Mouse (Mus musculus) forebrain, embryonic 14.5 days (tissue): ENCODE measurements around the gene Rfx4. TPM values are rescaled to one million over a fixed set of nuclear protein-coding genes. Genes with fewer than 3 reads are reported as not detected.

Experiments
- ATAC-seq: fragments of 200-750 bp; cut with Nextera tagmentation; 2 replicates; pipeline ENCODE4 v1.8.0; 2017; ENCODE audit warnings: mild to moderate bottlenecking, moderate library complexity
- DNase-seq: peaks from one replicate; pipeline ENCODE4 v3.0.0-alpha.2; 2015; ENCODE audit warnings: low spot score
- H3K27ac ChIP-seq: fragments of 300-500 bp; sonication (generic); 2 replicates; pipeline ENCODE4 v1.5.1; 2014; ENCODE audit warnings: low read depth, mild to moderate bottlenecking, control low read depth, low read length, moderate library complexity
- H3K27me3 ChIP-seq: fragments of 300-500 bp; sonication (generic); replicated peaks from 2 replicates; pipeline ENCODE4 v1.6.1; 2014; ENCODE audit warnings: low read length, control low read depth, mixed read lengths; ENCODE audit not compliant: control insufficient read depth, insufficient read depth
- H3K36me3 ChIP-seq: fragments of 300-500 bp; sonication (generic); 2 replicates; pipeline ENCODE4 v1.6.1; 2014; ENCODE audit warnings: low read length, control low read depth; ENCODE audit not compliant: control insufficient read depth, insufficient read depth
- H3K4me1 ChIP-seq: fragments of 300-500 bp; sonication (generic); 2 replicates; pipeline ENCODE4 v1.6.1; 2014; ENCODE audit warnings: antibody characterized with exemption, low read length, control low read depth; ENCODE audit not compliant: control insufficient read depth, insufficient read depth
- H3K4me2 ChIP-seq: fragments of 300-500 bp; sonication (generic); 2 replicates; pipeline ENCODE4 v1.6.1; 2014; ENCODE audit warnings: mild to moderate bottlenecking, control low read depth, low read length
- H3K4me3 ChIP-seq: fragments of 300-500 bp; sonication (generic); 2 replicates; pipeline ENCODE4 v1.5.1; 2014; ENCODE audit warnings: low read depth, low read length, control low read depth
- H3K9ac ChIP-seq: fragments of 300-500 bp; sonication (generic); 2 replicates; pipeline ENCODE4 v1.6.1; 2014; ENCODE audit warnings: mild to moderate bottlenecking, low read length, control low read depth, moderate library complexity
- H3K9me3 ChIP-seq: fragments of 300-500 bp; sonication (generic); replicated peaks from 2 replicates; pipeline ENCODE4 v1.6.1; 2016; ENCODE audit warnings: low read length, control low read depth, mixed read lengths; ENCODE audit not compliant: control insufficient read depth
- WGBS: fragments of 180-500 bp; shearing (Covaris S2); extraction: QIAGEN DNeasy Blood & Tissue Kit; methylation state at CpG from one replicate; pipeline ENCODE4 v1.1.7; 2014; 5-methylcytosine and 5-hydroxymethylcytosine counted together
- polyA plus RNA-seq: library from polyadenylated mRNA; unstranded; fragments of >200 nt; fragmentation: Nextera tagmentation; extraction: Ambion mirVana; gene quantifications from 2 replicates; pipeline ENCODE4 v1.2.1, GENCODE M21; 2014

Gene Rfx4
- polyA plus RNA-seq, 1 experiment from 2014 or later, result 9.5 TPM

DNA sequence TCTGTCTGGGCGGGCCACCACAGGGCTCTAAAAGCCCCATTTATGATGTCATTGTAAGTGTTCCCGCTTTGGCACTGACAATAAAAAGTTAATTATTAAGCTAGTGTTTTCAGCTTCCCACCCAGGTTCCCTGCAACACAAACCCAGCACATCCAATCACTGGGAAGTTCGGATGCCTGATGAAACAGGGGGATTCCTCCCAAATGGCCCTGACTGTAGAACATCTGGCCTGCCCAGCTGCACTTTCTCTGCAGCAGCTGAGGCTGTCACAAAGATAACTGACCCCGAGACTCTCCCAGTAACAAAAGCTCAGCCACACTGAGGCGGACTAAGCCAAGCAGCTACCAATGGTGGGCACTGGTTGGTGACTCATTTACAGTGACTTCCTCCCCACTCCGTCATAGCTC is 130.4 kb downstream of the Rfx4 start:
- Histone ChIP-seq H3K4me3 (no peak overlapping the region), H3K36me3 (no peaks in the 10 kb centered on the region), H3K4me1 (peaks cover 14% of the 10 kb centered on the region), H3K9me3 (no peaks in the 10 kb centered on the region), H3K4me2 (no peak overlapping the region), H3K27me3 (no peaks in the 10 kb centered on the region), H3K27ac (no peak overlapping the region), H3K9ac (no peak overlapping the region)
- WGBS, result 44% methylated on average over 6 of the region's 6 CpGs
- no peak for ATAC-seq
- DNase-seq, result no peak

DNA sequence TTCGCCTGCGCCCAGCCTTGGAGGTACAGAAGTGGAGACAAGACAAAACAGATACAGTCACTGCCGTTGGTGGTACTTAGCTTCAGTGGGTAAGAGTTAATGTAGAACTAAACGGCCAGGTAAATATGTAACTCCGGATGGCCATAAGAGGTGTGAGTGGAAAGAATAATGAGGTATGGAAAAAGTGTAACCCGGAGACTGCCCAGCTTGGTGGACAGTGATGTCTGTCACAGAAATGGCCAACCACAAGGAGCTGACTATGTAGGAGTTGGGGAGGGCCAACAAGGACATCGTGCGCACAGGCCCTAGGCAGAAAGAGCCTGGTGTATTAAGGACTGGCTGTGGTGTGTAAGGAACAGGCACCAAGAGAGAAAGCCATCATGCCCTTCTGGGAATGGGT is 130.9 kb downstream of the Rfx4 start:
- no peaks in the 10 kb centered on the region for H3K27me3 ChIP-seq
- H3K36me3 ChIP-seq, result no peaks in the 10 kb centered on the region
- ATAC-seq (no peak), DNase-seq (no peak)
- no peak overlapping the region for H3K27ac ChIP-seq
- H3K9me3 ChIP-seq, result no peaks in the 10 kb centered on the region
- H3K4me1 ChIP-seq, result peaks cover 14% of the 10 kb centered on the region
- H3K4me2 ChIP-seq, result no peak overlapping the region
- WGBS, result 91% methylated on average over 8 of the region's 8 CpGs
- H3K9ac ChIP-seq, result no peak overlapping the region
- H3K4me3 ChIP-seq, result no peak overlapping the region

DNA sequence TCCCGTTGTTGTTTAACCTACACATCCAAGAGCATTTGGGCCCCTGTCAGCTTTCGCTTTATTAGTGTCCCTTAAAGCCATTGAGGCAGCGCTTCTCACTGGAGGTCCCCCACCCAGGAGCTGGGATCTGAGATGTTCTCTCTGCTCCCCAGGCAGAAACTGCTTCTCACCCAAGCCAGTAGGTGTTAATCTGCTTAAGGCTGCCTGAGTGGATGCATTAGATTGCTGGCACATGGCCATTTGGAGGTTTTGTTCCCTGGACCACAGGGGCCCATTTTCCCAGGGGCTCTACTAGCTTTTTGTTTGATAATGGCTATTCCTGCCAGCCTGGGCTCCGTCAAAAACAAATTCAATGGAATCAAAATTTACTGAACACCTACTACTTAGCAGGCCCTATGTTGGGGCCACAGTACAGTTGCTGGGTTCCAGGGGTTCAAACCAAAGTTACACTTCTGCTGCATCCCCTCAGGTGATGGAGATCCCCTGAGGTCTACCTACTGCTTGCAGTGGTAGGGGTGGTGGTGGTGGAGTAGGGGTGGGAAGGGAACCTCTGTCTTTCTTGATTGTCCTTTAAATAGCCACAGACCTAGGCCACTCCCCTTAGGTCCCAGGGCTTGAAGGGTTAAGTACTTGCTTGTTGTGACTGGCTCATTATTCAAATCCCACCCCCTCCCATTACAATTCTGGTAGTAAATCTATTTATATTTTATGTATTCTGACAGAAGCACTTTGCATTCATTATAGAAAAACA is 133.4 kb downstream of the Rfx4 start:
- Histone ChIP-seq H3K4me1 (peaks cover 14% of the 10 kb centered on the region), H3K27me3 (no peaks in the 10 kb centered on the region), H3K36me3 (no peaks in the 10 kb centered on the region), H3K9me3 (no peaks in the 10 kb centered on the region), H3K27ac (no peak overlapping the region), H3K9ac (no peak overlapping the region), H3K4me2 (no peak overlapping the region), H3K4me3 (no peak overlapping the region)
- 6% methylated on average over 4 of the region's 4 CpGs for WGBS
- ATAC-seq, result peak; percentile 70
- peak; percentile 78 for DNase-seq

DNA sequence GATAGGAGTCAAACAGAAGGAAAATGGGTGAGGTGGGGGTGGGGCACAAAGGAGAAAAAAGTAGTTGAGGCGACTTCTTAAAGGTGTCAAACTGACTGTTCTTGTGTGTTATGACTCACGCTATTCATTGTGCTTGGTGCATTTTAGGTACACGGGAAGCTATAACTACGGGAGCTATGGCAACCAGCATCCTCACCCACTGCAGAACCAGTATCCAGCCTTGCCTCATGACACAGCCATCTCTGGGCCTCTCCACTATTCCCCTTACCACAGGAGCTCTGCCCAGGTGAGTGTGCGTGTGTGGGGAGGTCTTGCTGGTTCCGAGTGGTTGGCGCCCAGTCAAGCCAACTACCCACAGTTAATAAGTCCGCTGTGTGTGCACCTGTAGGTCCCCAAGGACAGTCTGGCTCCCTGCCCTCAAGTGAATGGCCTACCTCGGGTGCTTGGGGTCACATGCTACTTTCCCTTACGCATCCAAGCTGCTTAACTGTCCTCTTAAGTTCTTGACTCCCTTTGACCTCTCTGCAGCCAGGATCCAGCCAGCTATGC is 140.0 kb downstream of the Rfx4 start:
- DNase-seq (no peak), ATAC-seq (no peak)
- H3K36me3 ChIP-seq, result no peaks in the 10 kb centered on the region
- no peak overlapping the region for H3K4me2 ChIP-seq
- no peaks in the 10 kb centered on the region for H3K27me3 ChIP-seq
- 90% methylated on average over 10 of the region's 10 CpGs for WGBS
- H3K4me1 ChIP-seq, result no peaks in the 10 kb centered on the region
- no peak overlapping the region for H3K9ac ChIP-seq
- no peak overlapping the region for H3K27ac ChIP-seq
- H3K9me3 ChIP-seq, result no peaks in the 10 kb centered on the region
- no peak overlapping the region for H3K4me3 ChIP-seq

DNA sequence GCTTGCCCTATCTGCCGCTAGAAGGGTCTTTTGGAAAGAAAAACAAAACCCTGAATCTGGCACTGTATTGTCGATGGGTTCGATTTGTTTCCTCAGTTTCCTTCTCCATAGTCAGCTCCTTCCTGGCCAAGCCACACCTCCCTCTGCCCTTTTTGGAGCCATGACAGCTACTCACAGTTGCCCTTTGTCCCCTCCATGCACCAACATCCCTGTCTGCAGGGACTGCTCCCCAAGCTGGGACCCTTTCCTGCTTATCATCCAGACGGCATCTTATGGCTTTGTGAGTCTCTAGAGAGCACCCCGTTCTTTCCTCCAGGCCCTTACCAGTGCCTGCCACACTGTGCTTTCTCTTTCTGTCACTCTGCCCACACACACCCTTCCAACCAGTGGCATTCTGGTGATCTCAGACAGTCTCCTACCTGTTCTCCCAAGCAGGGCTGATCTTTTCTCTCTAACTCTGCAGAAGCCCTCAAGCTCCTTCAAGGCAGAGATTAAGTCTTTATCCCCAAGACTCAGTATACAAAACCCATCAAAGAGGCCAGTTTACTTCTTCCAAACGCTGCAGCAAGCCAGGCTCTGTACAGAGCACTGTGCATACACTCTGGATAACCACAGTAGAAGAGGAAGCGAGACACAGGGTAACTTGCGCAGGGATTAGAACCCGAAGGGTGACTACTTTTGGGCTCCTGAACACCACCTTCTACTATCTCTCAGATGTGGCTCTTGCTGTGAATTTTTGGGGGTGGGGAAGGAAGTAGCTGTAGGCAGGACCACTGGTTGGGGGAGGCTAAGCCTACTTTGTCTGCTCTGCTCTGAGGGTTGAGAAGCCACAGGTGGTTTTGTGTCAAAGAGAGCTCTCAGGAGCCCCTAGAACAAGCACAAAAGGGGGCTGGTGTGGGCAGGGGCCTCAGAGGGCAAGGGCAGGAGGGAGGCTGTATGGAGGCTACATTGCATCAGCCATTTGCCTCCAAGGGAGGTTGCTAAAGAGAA is 141.4 kb downstream of the Rfx4 start:
- no peaks in the 10 kb centered on the region for H3K4me1 ChIP-seq
- no peaks in the 10 kb centered on the region for H3K36me3 ChIP-seq
- 70% methylated on average over 9 of the region's 9 CpGs for WGBS
- no peak overlapping the region for H3K4me3 ChIP-seq
- H3K27ac ChIP-seq, result no peak overlapping the region
- no peak for ATAC-seq
- H3K9ac ChIP-seq, result no peak overlapping the region
- no peaks in the 10 kb centered on the region for H3K27me3 ChIP-seq
- H3K4me2 ChIP-seq, result no peak overlapping the region
- H3K9me3 ChIP-seq, result no peaks in the 10 kb centered on the region
- DNase-seq, result no peak

DNA sequence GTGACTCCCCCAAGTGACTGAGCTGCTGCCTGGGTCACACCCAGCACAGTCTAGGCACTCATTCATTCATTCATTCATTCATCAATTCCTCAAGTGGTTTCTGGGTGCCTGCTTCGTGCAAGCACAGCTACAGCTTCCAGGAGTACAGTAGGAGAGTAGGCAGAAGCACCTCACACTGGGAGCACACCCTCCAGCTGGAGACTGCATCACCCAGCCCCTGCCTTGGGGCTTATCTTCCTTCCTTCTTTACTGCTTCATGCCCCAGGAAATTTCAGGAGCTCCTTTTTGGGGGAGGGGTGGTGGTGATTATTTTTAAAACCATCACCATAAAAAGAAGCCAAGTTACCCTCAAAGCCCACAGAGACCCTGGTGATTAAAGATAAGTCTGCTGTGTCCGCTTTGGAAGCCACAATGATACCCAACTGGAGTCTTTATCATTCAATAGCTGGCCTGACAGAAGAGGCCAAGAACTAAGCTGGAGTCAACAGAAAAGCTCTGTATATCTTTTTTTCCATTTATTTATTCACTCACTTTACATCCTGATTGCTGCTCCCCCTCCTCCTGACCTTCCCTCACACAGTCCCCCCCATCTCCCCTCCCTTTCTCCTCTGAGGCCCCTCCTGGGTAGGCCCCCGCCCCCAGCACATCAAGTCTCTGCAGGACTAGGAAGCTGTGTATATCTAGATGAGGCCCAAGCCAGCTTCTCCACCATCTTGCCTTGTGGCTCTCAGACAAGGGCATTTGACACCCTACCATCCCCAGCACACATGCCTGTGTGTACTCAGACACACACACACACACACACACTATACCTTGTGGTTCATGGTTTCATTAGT is 142.5 kb downstream of the Rfx4 start:
- ATAC-seq (no peak), DNase-seq (no peak)
- H3K9ac ChIP-seq, result no peak overlapping the region

DNA sequence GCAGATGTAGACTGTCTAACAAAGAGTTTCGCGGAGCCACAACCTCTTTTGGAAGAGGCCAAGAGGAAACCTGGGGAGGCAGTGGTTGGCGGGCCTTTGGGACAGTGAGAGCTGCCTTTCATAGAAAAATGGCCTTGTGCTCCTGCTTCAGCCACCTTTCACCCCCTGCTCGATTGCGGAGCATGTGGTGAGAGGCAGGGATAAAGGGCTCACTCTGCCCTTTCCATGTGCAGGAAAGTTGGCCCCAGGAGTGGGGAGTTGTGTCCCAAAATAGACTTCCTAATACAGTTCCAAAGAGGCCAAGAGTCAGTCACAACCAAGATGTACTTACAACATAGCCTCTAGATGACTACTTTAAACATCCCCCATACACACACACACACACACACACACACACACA is 145.8 kb downstream of the Rfx4 start:
- Histone ChIP-seq H3K4me1 (peaks cover 11% of the 10 kb centered on the region), H3K4me2 (no peak overlapping the region), H3K9me3 (no peaks in the 10 kb centered on the region), H3K36me3 (peaks cover 6% of the 10 kb centered on the region; the same call in 1 of the 2 replicates), H3K9ac (no peak overlapping the region), H3K27me3 (no peaks in the 10 kb centered on the region), H3K27ac (no peak overlapping the region), H3K4me3 (no peak overlapping the region)
- WGBS, result 83% methylated on average over 5 of the region's 5 CpGs
- ATAC-seq, result no peak
- DNase-seq, result no peak

More for the DNA sequence above, 142.5 kb downstream of the Rfx4 start:
- 81% methylated on average over 3 of the region's 3 CpGs for whole genome bisulfite sequencing
- Histone ChIP-seq H3K36me3 (no peaks in the 10 kb centered on the region), H3K4me1 (peaks cover 4% of the 10 kb centered on the region), H3K9me3 (no peaks in the 10 kb centered on the region), H3K4me2 (no peak overlapping the region), H3K27ac (no peak overlapping the region), H3K27me3 (no peaks in the 10 kb centered on the region), H3K4me3 (no peak overlapping the region)

DNA sequence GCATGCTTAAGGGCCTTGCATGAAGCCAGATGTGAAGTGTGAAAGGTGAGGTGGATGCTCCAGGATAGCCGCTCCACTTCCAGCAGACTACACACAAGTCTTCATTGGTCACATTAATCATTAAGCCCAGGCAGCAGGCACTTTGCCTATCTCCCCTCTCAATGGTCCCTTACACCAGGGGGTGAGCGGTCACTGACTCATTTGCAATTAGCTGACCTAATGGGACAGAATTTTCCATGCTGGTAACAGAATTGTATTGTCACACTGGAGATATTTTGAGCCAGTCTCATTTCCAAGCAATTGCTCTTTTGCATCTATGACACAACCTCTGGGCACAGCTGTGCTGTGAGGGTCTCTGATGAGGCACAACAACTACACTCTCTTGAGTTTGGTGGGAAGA is 146.4 kb downstream of the Rfx4 start:
- H3K4me2 ChIP-seq, result no peak overlapping the region
- DNase-seq (no peak), ATAC-seq (no peak)
- H3K4me1 ChIP-seq, result peaks cover 11% of the 10 kb centered on the region
- H3K4me3 ChIP-seq, result no peak overlapping the region
- no peaks in the 10 kb centered on the region for H3K9me3 ChIP-seq
- peaks cover 6% of the 10 kb centered on the region; the same call in 1 of the 2 replicates for H3K36me3 ChIP-seq
- no peak overlapping the region for H3K27ac ChIP-seq
- WGBS, result 93% methylated on average over 2 of the region's 2 CpGs
- H3K9ac ChIP-seq, result no peak overlapping the region
- no peaks in the 10 kb centered on the region for H3K27me3 ChIP-seq
